Mouse (Mus musculus) liver, embryonic 14.5 days (tissue): ENCODE measurements at regions not wholly inside any gene's neighbourhood (a gene's known extent, or its start where the extent isn't known, plus 50 kb on each side); places are given as distances from the start of the nearest gene placed in this dataset.

ENCODE experiments used
- ATAC-seq: fragments of 200-750 bp; cut with Nextera tagmentation; 2 replicates; pipeline ENCODE4 v1.8.0; 2017; ENCODE audit warnings: moderate number of reproducible peaks, mild to moderate bottlenecking, moderate library complexity; ENCODE audit not compliant: insufficient read depth
- DNase-seq, 3 experiments: peaks; one replicate each; pipeline ENCODE4 v3.0.0-alpha.2; 2012 to 2013; ENCODE audit warnings: low read depth in 3 of 3, low spot score in 3 of 3
- H3K27ac ChIP-seq: fragments of 300-500 bp; sonication (generic); 2 replicates; pipeline ENCODE4 v1.5.1; 2014; ENCODE audit warnings: moderate library complexity, mild to moderate bottlenecking, control low read depth, inconsistent platforms
- H3K27me3 ChIP-seq: fragments of 300-500 bp; sonication (generic); 2 replicates; pipeline ENCODE4 v1.6.1; 2014; ENCODE audit warnings: mild to moderate bottlenecking, low read length, moderate library complexity; ENCODE audit not compliant: control insufficient read depth, insufficient read depth
- H3K36me3 ChIP-seq: fragments of 300-500 bp; sonication (generic); replicated peaks from 2 replicates; pipeline ENCODE4 v1.6.1; 2014; ENCODE audit warnings: low read depth; ENCODE audit not compliant: control insufficient read depth, insufficient read depth
- H3K4me1 ChIP-seq, 2 experiments: fragments of 200-500 bp in 1 of 2; fragments of 300-500 bp in 1 of 2; sonication (generic) in 1 of 2; replicated peaks; 2 replicates each; pipeline ENCODE4 v1.6.1; 2012 to 2014; ENCODE audit warnings: antibody characterized with exemption in 1 of 2, inconsistent platforms in 1 of 2, low read length in 1 of 2; ENCODE audit not compliant: control insufficient read depth in 2 of 2, insufficient read depth in 2 of 2
- H3K4me2 ChIP-seq: fragments of 300-500 bp; sonication (generic); 2 replicates; pipeline ENCODE4 v1.6.1; 2014; ENCODE audit warnings: low read depth, mild to moderate bottlenecking, control low read depth, moderate library complexity
- H3K4me3 ChIP-seq, 2 experiments: fragments of 200-500 bp in 1 of 2; fragments of 300-500 bp in 1 of 2; sonication (generic) in 1 of 2; 2 replicates each; pipeline ENCODE4 v1.5.1; 2012 to 2014; ENCODE audit warnings: low read depth in 2 of 2, low read length in 2 of 2, mild to moderate bottlenecking in 2 of 2, control low read depth in 1 of 2, inconsistent platforms in 1 of 2, moderate library complexity in 1 of 2; ENCODE audit not compliant: insufficient read depth in 1 of 2
- H3K9ac ChIP-seq: fragments of 300-500 bp; sonication (generic); replicated peaks from 2 replicates; pipeline ENCODE4 v1.6.1; 2014; ENCODE audit warnings: mild to moderate bottlenecking, control low read depth, moderate library complexity
- H3K9me3 ChIP-seq: fragments of 300-500 bp; sonication (generic); 2 replicates; pipeline ENCODE4 v1.6.1; 2016; ENCODE audit warnings: low read length, mixed read lengths; ENCODE audit not compliant: control insufficient read depth
- CTCF ChIP-seq: IDR thresholded peaks from 2 replicates; pipeline ENCODE4 v1.5.1; 2016; ENCODE audit warnings: antibody characterized with exemption, low read depth, control low read depth
- EP300 ChIP-seq: IDR thresholded peaks from 2 replicates; pipeline ENCODE4 v1.6.1; 2016; ENCODE audit warnings: antibody characterized with exemption, low read depth
- WGBS: fragments of 180-500 bp; shearing (Covaris S2); extraction: QIAGEN DNeasy Blood & Tissue Kit; methylation state at CpG from one replicate; pipeline ENCODE4 v1.1.7; 2014; ENCODE audit not compliant: insufficient replicate concordance; 5-methylcytosine and 5-hydroxymethylcytosine counted together

- no peaks in the 10 kb centered on the region for H3K9me3 ChIP-seq
- no peak overlapping the region for H3K4me3 ChIP-seq
- H3K27me3 ChIP-seq = no peaks in the 10 kb centered on the region
- H3K27ac ChIP-seq = no peak overlapping the region
- 13% methylated on average over 7 of the region's 7 CpGs for WGBS
- H3K9ac ChIP-seq = no peak overlapping the region
- ATAC-seq (peak; percentile 48; the same call in 1 of the 2 replicates), DNase-seq (peak in 2 of 3 experiments; percentile 2 to 3)
- no peaks in the 10 kb centered on the region for H3K36me3 ChIP-seq
- TF ChIP-seq EP300 (no peak), CTCF (no peak)
- H3K4me2 ChIP-seq = no peak overlapping the region
- peaks cover 0 to 9% of the 10 kb centered on the region in 2 experiments; a peak in 2 of 4 replicates for H3K4me1 ChIP-seq
Observed at GRCm38 (mm10) chr4:95385552-95385951, 171.8 kb upstream of the Fggy start.

DNA sequence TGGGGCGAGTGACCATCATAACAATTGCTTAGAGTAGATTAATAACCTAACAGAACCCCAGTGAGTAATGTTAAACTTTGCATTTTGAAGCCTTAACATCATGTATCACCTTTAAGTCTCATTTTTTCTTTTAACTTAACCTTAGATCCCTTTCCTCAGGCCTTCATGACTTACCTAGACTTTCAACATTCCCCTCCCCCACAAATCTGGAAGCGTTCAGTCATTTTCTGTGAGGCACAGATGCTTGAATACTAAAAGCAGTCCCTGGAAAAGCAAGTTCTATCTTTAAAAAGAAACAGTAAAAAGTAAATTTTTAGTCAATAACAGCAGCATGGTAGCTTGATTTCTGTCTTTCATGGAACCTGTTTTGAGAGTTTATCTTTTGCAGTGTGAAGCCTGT is 171.3 kb upstream of the Fggy start:
- H3K9me3 ChIP-seq = no peaks in the 10 kb centered on the region
- ATAC-seq (no peak), DNase-seq (no peak)
- no peak for TF ChIP-seq EP300
- no peak for TF ChIP-seq CTCF
- H3K27ac ChIP-seq = no peak overlapping the region
- no peaks in the 10 kb centered on the region for H3K27me3 ChIP-seq
- no peak overlapping the region for H3K9ac ChIP-seq
- WGBS = 12% methylated on average over 2 of the region's 2 CpGs
- peaks cover 0 to 9% of the 10 kb centered on the region in 2 experiments; a peak in 2 of 4 replicates for H3K4me1 ChIP-seq
- no peak overlapping the region for H3K4me2 ChIP-seq
- H3K36me3 ChIP-seq = no peaks in the 10 kb centered on the region
- no peak overlapping the region for H3K4me3 ChIP-seq

GRCm38 (mm10) chr4:95388556-95388955 is 168.8 kb upstream of the Fggy start:
- Histone ChIP-seq H3K4me2 (no peak overlapping the region), H3K27me3 (no peaks in the 10 kb centered on the region), H3K36me3 (no peaks in the 10 kb centered on the region), H3K9ac (no peak overlapping the region), H3K4me3 (no peak overlapping the region), H3K9me3 (no peaks in the 10 kb centered on the region), H3K27ac (no peak overlapping the region), H3K4me1 (peaks cover 0 to 9% of the 10 kb centered on the region in 2 experiments; a peak in 2 of 4 replicates)
- WGBS = 31% methylated on average over 3 of the region's 3 CpGs
- no peak for ATAC-seq
- no peak for DNase-seq
- no peak for TF ChIP-seq CTCF
- TF ChIP-seq EP300 = no peak

GRCm38 (mm10) chr4:95389647-95390046 is 167.7 kb upstream of the Fggy start:
- Histone ChIP-seq H3K9me3 (no peaks in the 10 kb centered on the region), H3K9ac (no peak overlapping the region), H3K27me3 (no peaks in the 10 kb centered on the region), H3K27ac (no peak overlapping the region), H3K4me2 (no peak overlapping the region), H3K36me3 (no peaks in the 10 kb centered on the region), H3K4me1 (peaks cover 0 to 9% of the 10 kb centered on the region in 2 experiments; a peak in 2 of 4 replicates), H3K4me3 (no peak overlapping the region)
- TF ChIP-seq CTCF (no peak), EP300 (no peak)
- no peak for ATAC-seq
- WGBS = 49% methylated on average over 2 of the region's 2 CpGs
- DNase-seq = no peak

DNA sequence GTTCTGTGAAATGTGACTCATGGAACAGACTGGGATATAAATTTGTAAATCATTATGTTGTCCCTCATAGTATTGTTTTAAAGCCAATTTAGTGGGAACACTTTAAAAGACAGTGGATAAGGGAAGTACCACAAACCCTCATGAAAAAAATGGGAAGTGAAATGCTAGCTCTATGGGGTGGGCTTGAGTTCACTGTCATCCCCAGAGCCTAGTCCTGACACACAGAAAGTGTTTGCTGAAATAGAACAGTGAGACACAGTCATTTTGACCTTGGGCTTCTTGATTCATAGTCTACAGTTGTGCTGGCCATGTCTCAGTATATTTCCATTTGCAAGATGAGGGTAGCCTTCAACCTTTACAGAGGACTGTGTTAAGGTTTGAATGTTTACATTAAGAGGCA is 166.8 kb upstream of the Fggy start:
- ATAC-seq = no peak
- no peaks in the 10 kb centered on the region for H3K9me3 ChIP-seq
- H3K27me3 ChIP-seq = no peaks in the 10 kb centered on the region
- TF ChIP-seq EP300 (no peak), CTCF (no peak)
- H3K4me2 ChIP-seq = no peak overlapping the region
- no peak overlapping the region for H3K9ac ChIP-seq
- no peak overlapping the region for H3K4me3 ChIP-seq
- DNase-seq = no peak
- H3K4me1 ChIP-seq = peaks cover 0 to 4% of the 10 kb centered on the region in 2 experiments; a peak in 2 of 4 replicates
- H3K36me3 ChIP-seq = no peaks in the 10 kb centered on the region
- H3K27ac ChIP-seq = no peak overlapping the region
